Mouse (Mus musculus) hindbrain, postnatal 0 days (tissue): Measurements from ENCODE around the gene Anapc15. TPM values are rescaled to one million over a fixed set of nuclear protein-coding genes. Genes with fewer than 3 reads are reported as not detected.

Source experiments
- ATAC-seq: fragments of 200-750 bp; cut with Nextera tagmentation; 2 replicates; pipeline ENCODE4 v1.8.0; 2017; ENCODE audit warnings: mild to moderate bottlenecking, moderate TSS enrichment, moderate library complexity
- DNase-seq: peaks from one replicate; pipeline ENCODE4 v3.0.0-alpha.2; 2015; ENCODE audit warnings: low spot score
- H3K27ac ChIP-seq: fragments of 300-500 bp; sonication (generic); 2 replicates; pipeline ENCODE4 v1.5.1; 2014; ENCODE audit warnings: mild to moderate bottlenecking
- H3K27me3 ChIP-seq: fragments of 300-500 bp; sonication (generic); 2 replicates; pipeline ENCODE4 v1.6.1; 2014; ENCODE audit warnings: low read length, mixed read lengths; ENCODE audit not compliant: insufficient read depth
- H3K36me3 ChIP-seq: fragments of 300-500 bp; sonication (generic); 2 replicates; pipeline ENCODE4 v1.6.1; 2014; ENCODE audit warnings: low read length, mixed read lengths; ENCODE audit not compliant: insufficient read depth
- H3K4me1 ChIP-seq: fragments of 300-500 bp; sonication (generic); 2 replicates; pipeline ENCODE4 v1.6.1; 2014; ENCODE audit warnings: antibody characterized with exemption, low read length, mixed read lengths; ENCODE audit not compliant: insufficient read depth
- H3K4me2 ChIP-seq: fragments of 300-500 bp; sonication (generic); 2 replicates; pipeline ENCODE4 v1.6.1; 2014; ENCODE audit warnings: low read depth, mild to moderate bottlenecking, low read length, moderate library complexity, mixed read lengths
- H3K4me3 ChIP-seq: fragments of 300-500 bp; sonication (generic); 2 replicates; pipeline ENCODE4 v1.5.1; 2014; ENCODE audit warnings: low read length
- H3K9ac ChIP-seq: fragments of 300-500 bp; sonication (generic); replicated peaks from 2 replicates; pipeline ENCODE4 v1.6.1; 2014; ENCODE audit warnings: mild to moderate bottlenecking, low read length, moderate library complexity, mixed read lengths
- H3K9me3 ChIP-seq: fragments of 300-500 bp; sonication (generic); 2 replicates; pipeline ENCODE4 v1.6.1; 2016; ENCODE audit warnings: low read length, mixed read lengths
- CTCF ChIP-seq: IDR thresholded peaks from 2 replicates; pipeline ENCODE4 v1.5.1; 2016; ENCODE audit warnings: antibody characterized with exemption, control low read depth, low read depth
- WGBS: fragments of 180-500 bp; shearing (Covaris S2); extraction: QIAGEN DNeasy Blood & Tissue Kit; methylation state at CpG from one replicate; pipeline ENCODE4 v1.1.7; 2014; 5-methylcytosine and 5-hydroxymethylcytosine counted together
- polyA plus RNA-seq: library from polyadenylated mRNA; unstranded; fragments of >200 nt; fragmentation: Nextera tagmentation; extraction: Ambion mirVana; gene quantifications from 2 replicates; pipeline ENCODE4 v1.2.1, GENCODE M21; 2015
- total RNA-seq: library from RNA; depleted of rRNA; stranded (reverse); fragments of >200 nt; gene quantifications from 2 replicates; pipeline ENCODE4 v1.2.3, GENCODE M21; 2014

Anapc15 gene
- total and polyA plus RNA-seq, 2 experiments from 2014 or later, result 49.3 to 67.3 TPM

DNA sequence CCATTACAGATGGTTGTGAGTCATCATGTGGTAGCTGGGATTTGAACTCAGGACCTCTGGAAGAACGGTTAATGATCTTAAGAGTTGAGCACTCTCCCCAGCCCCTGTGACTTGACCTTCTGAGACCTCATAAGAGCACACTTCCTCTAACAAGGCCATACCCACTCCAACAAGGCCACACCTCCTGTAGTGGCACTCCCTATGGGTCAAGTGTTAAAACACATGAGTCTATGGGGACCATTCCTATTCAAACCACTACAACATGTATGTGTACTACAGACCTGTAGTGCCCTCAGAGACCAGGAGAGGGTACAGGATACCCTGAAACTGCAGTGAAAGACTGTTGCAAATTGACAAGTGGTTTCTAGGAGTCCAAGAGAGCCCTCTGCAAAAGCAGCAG lies 15.6 kb upstream of the Anapc15 start:
- Histone ChIP-seq H3K4me2 (no peak overlapping the region), H3K27me3 (no peaks in the 10 kb centered on the region), H3K36me3 (no peaks in the 10 kb centered on the region), H3K9ac (no peak overlapping the region), H3K4me3 (no peak overlapping the region), H3K9me3 (no peaks in the 10 kb centered on the region), H3K4me1 (no peaks in the 10 kb centered on the region), H3K27ac (no peak overlapping the region)
- WGBS, result 94% methylated on average over 1 of the region's 1 CpGs
- no peak for ATAC-seq
- TF ChIP-seq CTCF, result peak; percentile 13; the same call in 1 of the 2 replicates
- no peak for DNase-seq

DNA sequence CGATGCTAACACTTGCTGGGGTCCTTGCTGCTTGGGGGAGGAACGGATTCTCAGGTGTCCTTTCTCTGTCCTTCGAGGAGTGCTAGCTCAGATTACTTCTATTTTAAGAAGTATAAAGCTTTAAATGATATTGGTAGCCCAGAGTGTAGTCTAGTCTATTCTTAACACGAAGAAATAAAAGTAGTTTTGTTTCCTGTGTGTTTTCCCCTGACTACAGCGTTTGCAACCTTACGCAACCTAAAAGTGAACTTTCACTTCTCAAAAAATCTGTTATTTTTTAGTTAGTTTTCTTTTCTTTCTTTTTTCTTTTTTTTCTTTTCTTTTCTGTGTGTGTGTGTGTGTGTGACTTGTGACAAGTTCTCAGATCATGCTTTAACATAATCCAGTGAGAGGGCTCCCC lies 11.8 kb upstream of the Anapc15 start:
- H3K9me3 ChIP-seq, result no peaks in the 10 kb centered on the region
- H3K27ac ChIP-seq, result no peak overlapping the region
- no peak overlapping the region for H3K4me2 ChIP-seq
- no peak for ATAC-seq
- no peak overlapping the region for H3K9ac ChIP-seq
- DNase-seq, result no peak
- H3K27me3 ChIP-seq, result no peaks in the 10 kb centered on the region
- 90% methylated on average over 6 of the region's 6 CpGs for WGBS
- no peak overlapping the region for H3K4me3 ChIP-seq
- TF ChIP-seq CTCF, result no peak
- no peaks in the 10 kb centered on the region for H3K36me3 ChIP-seq
- no peaks in the 10 kb centered on the region for H3K4me1 ChIP-seq

- no peaks in the 10 kb centered on the region for H3K4me1 ChIP-seq
- H3K9me3 ChIP-seq, result no peaks in the 10 kb centered on the region
- no peak overlapping the region for H3K9ac ChIP-seq
- H3K36me3 ChIP-seq, result no peaks in the 10 kb centered on the region
- H3K4me3 ChIP-seq, result no peak overlapping the region
- H3K27ac ChIP-seq, result no peak overlapping the region
- ATAC-seq (no peak), DNase-seq (no peak)
- no peak for TF ChIP-seq CTCF
- whole genome bisulfite sequencing, result 89% methylated on average over 6 of the region's 6 CpGs
- H3K4me2 ChIP-seq, result no peak overlapping the region
- no peaks in the 10 kb centered on the region for H3K27me3 ChIP-seq
These were observed 10.7 kb upstream of the Anapc15 start for GRCm38 (mm10) chr7:101852846-101853245.

DNA sequence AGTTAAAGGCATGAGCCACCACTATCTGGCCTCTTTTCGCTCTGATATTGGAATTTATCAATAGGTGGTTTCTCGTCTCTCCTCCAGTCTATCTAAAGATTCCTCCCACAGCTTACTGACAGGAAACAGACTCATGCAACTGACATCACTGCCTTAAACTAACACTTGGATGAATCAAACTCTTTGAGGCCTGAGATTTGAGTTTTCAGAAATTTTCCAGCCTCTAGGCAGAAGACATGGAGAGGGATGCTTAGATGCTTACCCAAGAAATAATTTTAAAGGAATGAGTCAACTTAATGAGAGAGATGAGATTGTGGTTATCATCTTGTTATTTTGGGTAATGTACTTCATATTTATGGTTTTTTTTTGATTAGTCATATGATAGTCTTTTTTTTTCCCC lies 9.7 kb upstream of the Anapc15 start:
- H3K9me3 ChIP-seq, result no peaks in the 10 kb centered on the region
- no peak for TF ChIP-seq CTCF
- H3K4me1 ChIP-seq, result no peaks in the 10 kb centered on the region

GRCm38 (mm10) chr7:101857094-101857493 lies 6.4 kb upstream of the Anapc15 start, which contains the start of gene Folr2:
TSS of gene Folr2 (minus strand) at chr7:101857194.
- no peak for TF ChIP-seq CTCF
- Histone ChIP-seq H3K4me3 (no peak within 1 kb of the TSS), H3K4me1 (no peaks in the 10 kb centered on the region), H3K9ac (no peak within 1 kb of the TSS), H3K9me3 (no peaks in the 10 kb centered on the region), H3K4me2 (no peak within 1 kb of the TSS), H3K36me3 (no peaks in the 10 kb centered on the region), H3K27ac (no peak within 1 kb of the TSS), H3K27me3 (no peaks in the 10 kb centered on the region)
- 92% methylated on average over 4 of the region's 4 CpGs for WGBS
- DNase-seq, result no peak
- ATAC-seq, result no peak

More for the DNA sequence above, 9.7 kb upstream of the Anapc15 start:
- Histone ChIP-seq H3K36me3 (no peaks in the 10 kb centered on the region), H3K9ac (no peak overlapping the region), H3K27ac (no peak overlapping the region), H3K4me2 (no peak overlapping the region), H3K27me3 (no peaks in the 10 kb centered on the region), H3K4me3 (no peak overlapping the region)
- WGBS, result 87% methylated on average over 2 of the region's 2 CpGs
- DNase-seq (no peak), ATAC-seq (no peak)

GRCm38 (mm10) chr7:101858362-101858761 lies 5.2 kb upstream of the Anapc15 start:
- Histone ChIP-seq H3K27me3 (no peaks in the 10 kb centered on the region), H3K27ac (no peak overlapping the region), H3K36me3 (no peaks in the 10 kb centered on the region), H3K4me1 (no peaks in the 10 kb centered on the region), H3K9me3 (no peaks in the 10 kb centered on the region), H3K4me2 (no peak overlapping the region), H3K9ac (no peak overlapping the region), H3K4me3 (no peak overlapping the region)
- 83% methylated on average over 9 of the region's 9 CpGs for WGBS
- ATAC-seq (no peak), DNase-seq (no peak)
- TF ChIP-seq CTCF, result no peak

- Histone ChIP-seq H3K27ac (no peak overlapping the region), H3K4me2 (no peak overlapping the region), H3K9ac (no peak overlapping the region), H3K4me1 (no peaks in the 10 kb centered on the region), H3K36me3 (no peaks in the 10 kb centered on the region), H3K9me3 (no peaks in the 10 kb centered on the region), H3K27me3 (no peaks in the 10 kb centered on the region), H3K4me3 (no peak overlapping the region)
- no peak for ATAC-seq
- no peak for DNase-seq
- no peak for TF ChIP-seq CTCF
These were observed 2.5 kb upstream of the Anapc15 start for GRCm38 (mm10) chr7:101860978-101861377.
